Mouse (Mus musculus) left cerebral cortex, postnatal 14 days (tissue): ENCODE measurements around the gene Nras. TPM values are rescaled to one million over a fixed set of nuclear protein-coding genes. Genes with fewer than 3 reads are reported as not detected.
A peak's percentile ranks its signal among the peaks of the same experiment; 100 is the strongest.

Experiments used
- DNase-seq, 2 experiments: peaks; one replicate each; pipeline ENCODE4 v3.0.0; 2021 to 2022; ENCODE audit warnings: low spot score in 2 of 2, mixed read lengths in 1 of 2
- intact Hi-C: fragments of 180-260 bp; cut with DNase I; formaldehyde crosslinking; loops from one replicate; pipeline ENCODE4 v1.15.1; 2025
- total RNA-seq, 2 experiments: library from RNA; stranded (reverse); gene quantifications; 2 replicates each; pipeline ENCODE4 v1.2.3; 2021

The Nras gene
- total RNA-seq, 2 experiments from 2014 or later, result 114 to 125 TPM

GRCm38 (mm10) chr3:103082761-103083160, 24.7 kb downstream of the Nras start:
- DNase-seq, result no peak
- intact Hi-C loops, result no loop called here

- no peak for DNase-seq
- intact Hi-C loops, result no loop called here
Measured at GRCm38 (mm10) chr3:103085986-103086385, 27.9 kb downstream of the Nras start.

GRCm38 (mm10) chr3:103091753-103092152, 33.7 kb downstream of the Nras start:
- DNase-seq, result no peak
- intact Hi-C loops, result no loop called here

GRCm38 (mm10) chr3:103098662-103099061, 40.6 kb downstream of the Nras start:
- intact Hi-C loops, result no loop called here
- DNase-seq, result no peak

- intact Hi-C loops, result no loop called here
- no peak for DNase-seq
Measured at GRCm38 (mm10) chr3:103099667-103100066, 41.6 kb downstream of the Nras start.

- intact Hi-C loops, result no loop called here
- DNase-seq, result no peak
Measured at GRCm38 (mm10) chr3:103100735-103101134, 42.6 kb downstream of the Nras start.

GRCm38 (mm10) chr3:103101194-103101593, 43.1 kb downstream of the Nras start:
- DNase-seq, result no peak
- intact Hi-C loops, result no loop called here

- intact Hi-C loops, result no loop called here
- DNase-seq, result no peak
Measured at GRCm38 (mm10) chr3:103101909-103102308, 43.8 kb downstream of the Nras start.

- intact Hi-C loops, result no loop called here
- DNase-seq, result peak; percentile 71 to 72
Measured at GRCm38 (mm10) chr3:103102454-103103390, 44.6 kb downstream of the Nras start, which contains the start of gene Dennd2c. Gene Dennd2c, plus strand, starts transcription at chr3:103102604.

GRCm38 (mm10) chr3:103107565-103108240, 49.6 kb downstream of the Nras start:
- no peak for DNase-seq
- intact Hi-C loops, result no loop called here

- DNase-seq, result no peak
- intact Hi-C loops, result no loop called here
Measured at GRCm38 (mm10) chr3:103112216-103112615, 54.1 kb downstream of the Nras start.

Other genes starting within 250 kb of the Nras start
- under 1 TPM in 1 of 2 experiments, not detected in 1; 0.20 TPM for gene Sycp1, start 122.2 kb upstream of the Nras start, total RNA-seq
- gene Nr1h5, start 94.2 kb upstream of the Nras start, total RNA-seq, result not detected
- 10 to 100 TPM; 83.8 to 86.8 TPM for gene Sike1, start 62.6 kb upstream of the Nras start, total RNA-seq
- gene Csde1, start 37.9 kb upstream of the Nras start, total RNA-seq, result 100 to 1,000 TPM; 247 to 252 TPM
- not detected for gene Ampd1, start 15.7 kb downstream of the Nras start, total RNA-seq
- under 1 TPM; 0.81 to 0.89 TPM for gene Dennd2c, start 44.3 kb downstream of the Nras start, total RNA-seq
- gene Bcas2, start 113.4 kb downstream of the Nras start, total RNA-seq, result 10 to 100 TPM; 62.0 to 65.9 TPM
- 10 to 100 TPM; 54.5 to 55.0 TPM for gene Trim33, start 221.0 kb downstream of the Nras start, total RNA-seq